In genomic region chr16:40567431-40567941, GRCm38 (mm10) we compare ENCODE assay signal across 18 mouse cellular contexts.
DNase-seq lines count a peak whose midpoint lies in the region; ATAC-seq and TF ChIP-seq lines count a peak whose summit lies in the region.
"Had no signal": no experiment of that assay in that cellular context is flagged by ENCODE, and none has a peak within 500 bp of the region (broad histone marks: within the 10 kb centered on the region; RNA-seq: fewer than 3 reads in every experiment).

No protein-coding gene starts in this region.

- no peak overlapping the region for H3K4me3 ChIP-seq in midbrain, postnatal 0 days (ENCODE audit: low read depth, low read length)
- H3K4me3 ChIP-seq: heart, embryonic 12.5 days; limb, embryonic 12.5 days had no signal

- no peak overlapping the region for H3K9ac ChIP-seq in midbrain, postnatal 0 days (replicated peaks; ENCODE audit: low read length, poor library complexity, severe bottlenecking)
- H3K9ac ChIP-seq: heart, embryonic 12.5 days; limb, embryonic 12.5 days had no signal

- no peak overlapping the region for H3K4me2 ChIP-seq in midbrain, postnatal 0 days (ENCODE audit: low read depth, low read length, poor library complexity, severe bottlenecking)
- H3K4me2 ChIP-seq: heart, embryonic 12.5 days; limb, embryonic 12.5 days had no signal

- 58% methylated on average over 9 of the region's 9 CpGs for WGBS in midbrain, postnatal 0 days

- no peaks in the 10 kb centered on the region for H3K36me3 ChIP-seq in midbrain, postnatal 0 days (ENCODE audit: insufficient read depth, low read length)
- H3K36me3 ChIP-seq: G1E; heart, embryonic 12.5 days; limb, embryonic 12.5 days had no signal

- ATAC-seq in midbrain, postnatal 0 days (ENCODE audit: low FRiP score): peak; percentile 44; the same call in 1 of the 2 replicates
- no peak for ATAC-seq in megakaryocyte, adult 5-6 weeks (ENCODE audit: poor library complexity, severe bottlenecking)

- H3K9me3 ChIP-seq in midbrain, postnatal 0 days (ENCODE audit: low read length): no peaks in the 10 kb centered on the region
- H3K9me3 ChIP-seq: heart, embryonic 12.5 days; limb, embryonic 12.5 days had no signal

- no peaks in the 10 kb centered on the region for H3K27me3 ChIP-seq in midbrain, postnatal 0 days (ENCODE audit: insufficient read depth, low read length)
- H3K27me3 ChIP-seq: heart, embryonic 12.5 days; limb, embryonic 12.5 days had no signal

- H3K4me1 ChIP-seq in midbrain, postnatal 0 days (ENCODE audit: insufficient read depth, low read length): no peaks in the 10 kb centered on the region
- H3K4me1 ChIP-seq: heart, embryonic 12.5 days; limb, embryonic 12.5 days had no signal

- no peak for TF ChIP-seq CTCF in midbrain, postnatal 0 days (IDR thresholded peaks at IDR 0.05)

- peak; percentile 86 for DNase-seq in left cerebral cortex, postnatal 4 days
- DNase-seq in left cerebral cortex, adult 8-10 months (ENCODE audit: low spot score in 2 of 2): no peak
- peak; percentile 69 for DNase-seq in cerebellum, adult 11-12 months
- DNase-seq in cerebellum, postnatal 25 days: peak; percentile 69 to 76
- peak; percentile 89 for DNase-seq in midbrain, postnatal 0 days (ENCODE audit: low spot score)
- DNase-seq in adrenal gland, adult 18-20 months (ENCODE audit: low spot score in 2 of 2): no peak
- no peak for DNase-seq in kidney, adult 8-10 months
- DNase-seq: adrenal gland, postnatal 14 days; heart, postnatal 36 days; kidney, adult 18-20 months; kidney, postnatal 36 days; lung, postnatal 14 days; right cerebral cortex, adult 18-20 months; thymus, adult 2 months had no signal

- no peak overlapping the region for H3K27ac ChIP-seq in midbrain, postnatal 0 days (ENCODE audit: low read depth, low read length)
- H3K27ac ChIP-seq: limb, embryonic 12.5 days had no signal

- intact Hi-C loops in left cerebral cortex, postnatal 4 days (cut with DNase I): no loop called here

Comparison
In these comparisons a context has a peak if more than half of its experiments do, and no peak if none do; other contexts are left out.
1. DNase-seq: peak in left cerebral cortex, postnatal 4 days (single experiment), cerebellum, adult 11-12 months (single experiment), cerebellum, postnatal 25 days (2 of 2) and midbrain, postnatal 0 days (single experiment); none in left cerebral cortex, adult 8-10 months (0 of 2), adrenal gland, adult 18-20 months (0 of 2) and kidney, adult 8-10 months (0 of 2).